Mouse (Mus musculus): Measurements from ENCODE around the gene Cd68. TPM values are rescaled to one million over a fixed set of nuclear protein-coding genes. Genes with fewer than 3 reads are reported as not detected.

Gene Cd68
- total RNA-seq, 2 experiments from 2014 or later = 6.3 to 6.5 TPM

DNA sequence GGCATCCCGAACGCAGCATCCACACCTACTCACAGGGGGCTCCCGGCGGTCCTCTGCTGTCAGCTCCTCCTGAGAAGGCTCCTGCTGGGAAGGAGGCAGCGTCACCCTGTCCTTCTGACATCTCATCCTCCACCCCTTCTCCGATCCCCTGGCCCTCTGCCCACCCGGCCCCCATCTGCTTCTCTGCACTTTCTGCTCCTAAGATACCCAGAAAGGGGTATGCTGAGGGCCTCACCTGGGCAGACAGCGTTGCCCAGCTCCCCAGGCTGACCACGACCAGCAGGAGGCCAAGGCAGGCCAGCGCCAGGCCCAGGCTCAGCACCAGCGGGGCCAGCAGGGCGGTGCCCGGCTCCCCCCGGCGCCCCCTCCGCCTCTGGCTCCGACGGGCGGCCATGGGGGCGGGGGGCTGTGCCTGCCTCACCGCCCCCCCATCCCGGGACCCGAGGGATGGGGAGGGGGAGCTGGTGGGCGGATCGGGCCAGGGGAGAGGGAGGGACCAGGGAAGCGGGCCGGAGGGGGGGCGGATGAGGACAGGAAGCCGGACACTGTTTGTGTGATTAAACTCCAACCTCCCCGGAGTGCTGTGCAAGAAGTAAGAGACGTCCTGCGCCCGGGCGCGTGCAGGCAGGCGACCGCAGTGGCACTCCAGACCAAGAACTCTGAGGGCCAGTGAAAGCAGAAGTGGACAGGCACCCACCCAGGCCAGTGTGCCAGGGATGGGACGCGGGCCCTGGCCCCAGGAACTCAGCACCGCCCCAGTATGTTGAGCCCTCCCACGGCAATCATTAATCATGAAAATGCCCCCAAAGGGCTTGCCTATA is 29.6 kb upstream of the Cd68 start, which contains the start of the genes Tnfsf12 and Tnfsfm13:
Gene Tnfsf12, minus strand, starts transcription at position 489 of the 821 bp plus-strand sequence.
Gene Tnfsfm13, minus strand, starts transcription at position 738 of the 821 bp plus-strand sequence.
- ATAC-seq (replicated peaks; ENCODE audit: low FRiP score, low TSS enrichment, poor library complexity, severe bottlenecking) = peak; percentile 21; the same call in 1 of the 2 replicates

DNA sequence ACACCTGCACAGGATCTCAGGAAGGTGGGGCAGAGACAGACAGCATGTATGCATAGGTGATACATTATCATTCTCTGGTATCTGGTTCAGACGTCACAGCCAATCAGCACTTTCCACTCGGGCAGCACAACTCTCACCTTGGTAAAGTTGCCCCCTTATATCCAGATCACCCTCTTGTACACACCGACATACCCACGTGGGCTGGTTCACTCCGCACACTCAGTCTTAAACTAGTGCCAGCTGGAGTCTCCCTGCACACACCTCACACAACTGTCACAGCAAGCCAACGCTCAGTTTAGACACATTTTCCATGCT is 29.1 kb upstream of the Cd68 start:
- 0 out of 2 replicates have a peak, but pooled peaks have one; percentile 11 for ATAC-seq (replicated peaks; ENCODE audit: low FRiP score, low TSS enrichment, poor library complexity, severe bottlenecking)

DNA sequence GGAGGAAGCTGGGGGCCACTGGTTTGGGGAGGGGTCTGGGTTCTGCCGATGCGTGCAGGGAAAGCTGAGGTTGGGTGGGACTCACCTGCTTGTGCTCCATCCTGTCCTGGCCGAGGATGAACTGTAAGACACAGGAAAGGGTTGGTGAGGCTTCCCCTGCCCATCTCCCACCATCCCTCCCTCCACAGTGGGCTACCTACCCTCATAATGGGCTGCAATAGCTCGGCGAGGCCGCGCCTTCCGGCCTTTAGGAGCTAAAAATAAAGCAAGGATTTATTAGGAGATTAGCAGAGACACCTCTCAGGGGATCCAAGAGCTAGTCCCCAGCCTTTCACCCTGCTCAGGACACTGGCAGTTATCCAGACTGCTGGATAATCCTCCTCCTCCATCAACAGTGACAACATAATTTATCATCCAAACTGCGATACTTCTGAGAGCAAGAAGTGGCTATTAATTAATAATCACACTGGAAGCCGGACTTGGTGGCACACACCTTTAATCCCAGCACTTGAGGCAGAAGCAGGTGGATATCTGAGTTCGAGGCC is 27.5 kb upstream of the Cd68 start:
- no peak for ATAC-seq (replicated peaks; ENCODE audit: low FRiP score, low TSS enrichment, poor library complexity, severe bottlenecking)

DNA sequence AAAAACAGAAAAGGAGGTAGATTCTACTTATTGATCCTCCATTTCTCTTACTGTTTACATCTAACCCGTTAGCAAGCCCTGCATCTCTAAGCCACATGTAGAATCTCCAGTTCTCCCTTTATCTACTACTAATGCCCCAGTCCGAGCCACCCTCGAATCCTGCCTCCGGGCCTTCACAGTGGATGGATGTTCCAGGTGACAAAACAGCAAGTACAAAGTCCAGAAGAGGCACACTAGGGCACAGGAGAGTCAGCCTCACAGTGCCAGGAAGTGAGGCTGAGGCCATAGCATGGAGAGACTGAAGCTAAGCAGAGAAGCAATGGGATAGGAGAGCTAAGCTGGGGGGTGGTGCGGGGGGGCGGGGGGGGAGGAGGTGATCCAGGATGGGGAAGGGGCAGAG is 26.9 kb upstream of the Cd68 start:
- no peak for ATAC-seq (replicated peaks; ENCODE audit: low FRiP score, low TSS enrichment, poor library complexity, severe bottlenecking)

DNA sequence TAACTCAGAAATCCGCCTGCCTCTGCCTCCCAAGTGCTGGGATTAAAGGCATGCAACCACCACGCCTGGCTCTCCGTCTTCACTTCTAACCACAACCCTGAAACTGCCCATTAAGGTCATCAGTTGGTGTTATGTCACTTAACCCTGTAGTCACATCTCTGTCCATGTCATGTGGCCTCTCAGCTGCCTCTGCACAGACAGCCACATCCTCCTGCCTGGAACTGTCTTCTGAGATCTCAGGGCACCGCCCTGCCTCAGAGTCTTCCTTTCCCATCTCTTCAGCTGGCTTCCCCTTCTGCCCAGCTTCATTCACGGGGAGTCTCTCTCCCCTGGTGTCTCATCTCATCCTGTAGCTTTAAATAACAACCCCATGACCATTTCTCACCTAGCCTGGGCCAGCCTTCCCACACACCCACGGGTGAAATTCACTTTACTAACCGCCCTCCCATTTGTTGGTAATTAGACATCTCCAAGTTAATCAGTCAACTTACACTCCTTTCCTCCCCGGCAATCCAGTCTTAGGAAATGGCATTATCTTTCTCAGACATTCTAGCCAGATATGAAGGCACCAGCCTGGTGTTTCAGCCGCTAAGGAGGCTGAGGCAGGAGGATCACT is 26.4 kb upstream of the Cd68 start:
- ATAC-seq (replicated peaks; ENCODE audit: low FRiP score, low TSS enrichment, poor library complexity, severe bottlenecking) = no peak

DNA sequence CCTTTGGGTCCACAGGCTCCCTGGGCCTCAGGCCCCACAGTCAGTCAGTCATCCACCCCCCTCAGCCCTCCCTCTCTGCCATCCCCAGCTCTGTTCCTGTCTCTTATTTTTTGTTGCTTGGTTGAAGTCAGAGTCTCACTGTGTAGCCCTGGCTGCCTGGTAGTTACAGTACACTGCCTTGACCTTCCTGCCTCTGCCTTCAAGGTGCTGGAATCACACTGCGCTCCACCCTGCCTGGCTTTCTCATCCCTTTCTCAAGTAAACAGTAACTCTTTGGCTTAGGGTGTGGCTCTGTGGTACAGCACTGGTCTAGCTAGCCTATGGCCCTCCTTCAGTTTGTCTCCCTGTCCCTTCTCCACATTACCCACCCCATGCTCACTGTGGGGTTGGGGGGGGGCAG is 23.9 kb upstream of the Cd68 start:
- no peak for ATAC-seq (replicated peaks; ENCODE audit: low FRiP score, low TSS enrichment, poor library complexity, severe bottlenecking)

DNA sequence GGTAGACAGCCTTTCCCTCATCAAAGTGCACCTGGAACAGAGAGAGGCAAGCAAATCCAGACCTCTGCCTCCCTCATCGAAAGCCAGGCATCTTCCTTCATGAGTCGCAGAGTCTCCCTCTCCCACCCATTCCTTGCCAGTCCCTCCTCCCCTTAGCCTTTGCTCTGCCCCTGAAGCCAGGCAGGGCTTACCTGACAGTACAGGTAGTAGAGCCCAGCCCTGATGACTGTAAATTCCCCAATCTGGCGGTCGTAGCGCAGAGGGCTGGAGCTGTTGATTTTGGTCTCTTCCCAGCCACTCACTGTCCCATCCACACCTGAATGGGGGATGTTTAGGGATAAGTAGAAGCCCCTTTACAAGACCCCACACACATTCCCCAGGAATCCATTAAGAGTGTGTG is 21.1 kb upstream of the Cd68 start:
- no peak for ATAC-seq (replicated peaks; ENCODE audit: low FRiP score, low TSS enrichment, poor library complexity, severe bottlenecking)

DNA sequence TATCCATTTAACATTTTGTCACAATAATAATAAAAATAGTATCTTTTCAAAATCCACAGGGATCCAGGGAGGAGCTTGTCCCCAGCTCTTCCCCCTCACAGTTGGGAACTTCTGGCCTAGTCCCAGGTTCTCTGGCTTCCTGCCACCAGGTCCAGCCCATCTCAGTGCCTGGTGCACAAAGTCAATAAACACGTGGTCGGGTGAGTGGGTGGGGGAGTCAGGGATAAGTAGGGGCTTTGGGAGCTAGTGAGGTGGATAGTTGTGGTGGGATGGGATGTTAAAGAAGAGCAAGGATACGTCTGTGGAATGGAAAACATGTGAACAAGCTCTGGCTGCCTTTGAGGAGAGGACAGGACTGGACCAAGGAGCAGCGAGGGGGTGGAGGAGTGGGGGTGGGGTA is 20.4 kb upstream of the Cd68 start:
- ATAC-seq (replicated peaks; ENCODE audit: low FRiP score, low TSS enrichment, poor library complexity, severe bottlenecking) = no peak

DNA sequence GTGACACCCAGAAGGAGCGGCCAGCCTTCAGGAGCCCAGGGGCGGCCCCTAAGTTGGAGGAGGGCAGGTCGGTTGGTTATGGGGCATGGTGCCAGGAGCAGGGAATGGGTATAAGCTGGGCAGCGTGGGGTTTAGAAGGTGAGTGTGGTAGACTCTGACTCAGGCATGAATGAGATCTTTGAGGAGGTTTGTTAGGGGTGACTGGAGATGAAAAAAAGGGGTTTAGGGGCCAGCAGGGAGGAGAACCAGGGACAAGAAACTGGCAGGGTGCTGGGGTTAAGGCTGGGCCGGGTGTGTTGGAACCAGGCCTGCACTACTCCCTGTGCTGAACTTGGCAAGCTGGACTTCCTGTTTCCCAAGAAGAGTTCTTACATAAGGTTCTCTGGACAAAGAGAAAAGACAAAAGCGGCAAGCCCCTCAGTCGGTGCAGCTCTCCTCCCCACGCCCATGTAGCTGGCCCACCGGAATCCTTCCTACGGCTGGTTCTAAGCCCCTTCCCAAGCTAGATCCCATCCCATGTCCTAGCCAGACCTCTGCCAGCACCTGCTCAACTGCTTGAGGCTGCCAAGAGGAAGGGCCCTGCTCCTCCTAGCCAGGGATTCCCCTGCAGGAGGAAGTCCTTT is 19.7 kb upstream of the Cd68 start, which contains the start of gene Tnfsf13:
Gene Tnfsf13, minus strand, starts transcription at position 259 of the 623 bp plus-strand sequence.
- peak; percentile 49 for ATAC-seq (replicated peaks; ENCODE audit: low FRiP score, low TSS enrichment, poor library complexity, severe bottlenecking)

DNA sequence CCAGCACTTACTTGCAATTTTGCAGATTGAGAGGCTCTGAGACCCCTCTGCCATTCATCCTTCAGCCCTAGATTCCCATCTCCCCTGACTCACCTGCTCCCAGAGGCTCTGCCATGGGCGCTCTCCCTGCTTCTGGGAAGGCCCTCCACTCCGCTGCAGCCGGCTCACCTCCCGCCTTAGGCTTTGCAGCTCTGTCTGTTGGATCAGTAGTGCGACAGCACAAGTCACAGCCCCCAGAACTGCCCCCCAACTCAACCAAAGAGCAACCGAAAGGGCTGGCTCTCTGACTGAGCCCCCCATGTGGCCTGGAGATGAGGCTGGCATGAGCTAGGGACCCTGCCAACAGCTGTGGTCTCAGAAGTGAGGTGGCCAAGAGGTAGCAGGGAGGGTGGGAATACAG is 19.0 kb upstream of the Cd68 start:
- no peak for ATAC-seq (replicated peaks; ENCODE audit: low FRiP score, low TSS enrichment, poor library complexity, severe bottlenecking)

DNA sequence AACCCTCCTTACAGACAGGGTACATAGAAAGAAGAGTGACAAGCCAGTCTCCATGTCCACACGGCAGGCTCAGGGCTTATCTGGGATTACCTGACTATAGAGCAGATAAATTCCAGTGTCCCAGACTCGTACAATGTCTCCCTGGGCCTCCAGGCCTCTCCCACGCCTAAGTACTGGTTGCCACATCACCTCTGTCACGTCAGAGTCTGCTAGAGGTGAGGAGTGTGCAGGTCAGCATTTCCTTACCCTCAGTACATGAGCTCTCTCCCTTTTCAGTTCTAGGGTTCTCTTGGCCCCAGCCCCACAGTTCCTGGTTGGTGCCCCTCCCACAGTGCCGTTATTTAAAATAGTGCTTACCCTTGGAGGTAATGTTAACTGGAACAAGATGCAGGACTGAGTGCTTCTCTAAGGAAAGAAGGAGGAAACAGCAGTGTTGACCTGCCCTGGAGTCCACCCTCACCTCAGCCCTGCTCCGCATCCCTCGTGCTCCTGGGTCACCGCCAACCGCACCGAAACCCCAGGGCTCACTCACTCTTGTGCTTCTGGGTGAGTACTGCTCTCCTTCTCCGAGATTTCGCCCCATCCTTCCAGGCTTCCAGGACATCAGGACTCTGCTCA is 18.3 kb upstream of the Cd68 start:
- ATAC-seq (replicated peaks; ENCODE audit: low FRiP score, low TSS enrichment, poor library complexity, severe bottlenecking) = no peak

DNA sequence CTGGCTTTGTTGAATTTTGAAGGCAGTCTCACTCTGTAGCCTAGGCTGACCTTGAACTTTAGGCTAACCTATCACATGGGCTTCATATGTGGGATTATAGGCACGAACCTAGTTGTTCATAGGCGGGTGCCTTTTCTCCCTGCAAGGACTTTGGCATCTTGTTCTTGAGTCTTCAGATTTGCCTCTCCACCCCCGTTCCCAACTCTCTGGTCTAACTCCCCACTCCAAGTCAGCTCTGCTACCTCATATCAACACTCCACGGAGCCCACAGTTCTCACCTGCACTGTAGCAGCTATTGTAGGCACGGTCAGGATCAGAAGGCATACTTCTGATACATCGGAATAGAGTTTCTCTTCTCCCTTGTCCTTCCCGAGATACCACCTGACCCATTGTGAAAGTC is 17.6 kb upstream of the Cd68 start:
- no peak for ATAC-seq (replicated peaks; ENCODE audit: low FRiP score, low TSS enrichment, poor library complexity, severe bottlenecking)

DNA sequence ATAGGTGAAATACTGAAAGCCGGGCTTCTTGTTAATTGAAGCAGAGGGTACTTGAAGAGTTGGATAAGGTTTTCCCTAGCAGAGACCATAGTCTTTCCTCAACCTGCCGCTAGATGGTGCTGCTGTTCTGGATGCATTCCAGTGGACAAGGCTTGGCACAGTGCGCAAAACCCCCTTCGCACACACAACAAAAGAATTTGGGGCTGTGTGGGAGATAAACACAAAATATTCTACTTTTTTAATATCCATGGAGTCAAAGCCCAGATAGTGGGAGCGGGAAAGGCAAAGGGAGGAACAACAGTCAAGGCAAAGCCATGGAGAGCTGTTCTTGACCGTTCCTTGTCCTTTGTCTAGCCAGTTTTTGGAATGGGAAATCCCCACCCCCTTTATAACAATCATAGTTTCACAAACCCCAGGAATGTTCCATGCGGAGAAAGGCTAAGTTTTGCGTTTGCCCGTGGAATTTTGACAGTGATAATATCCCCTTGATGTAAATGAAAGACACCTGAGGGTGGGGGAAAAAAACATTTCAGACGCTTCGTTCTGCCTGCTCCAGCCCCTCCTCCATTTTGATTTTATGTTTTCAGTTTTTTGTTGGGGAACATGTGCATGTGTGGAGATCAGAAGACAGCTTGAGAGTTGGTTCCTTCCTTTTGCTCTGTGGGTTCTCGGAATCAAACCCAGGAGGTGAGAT is 17.0 kb upstream of the Cd68 start:
- ATAC-seq (replicated peaks; ENCODE audit: low FRiP score, low TSS enrichment, poor library complexity, severe bottlenecking) = no peak; the same call in 1 of the 2 replicates

DNA sequence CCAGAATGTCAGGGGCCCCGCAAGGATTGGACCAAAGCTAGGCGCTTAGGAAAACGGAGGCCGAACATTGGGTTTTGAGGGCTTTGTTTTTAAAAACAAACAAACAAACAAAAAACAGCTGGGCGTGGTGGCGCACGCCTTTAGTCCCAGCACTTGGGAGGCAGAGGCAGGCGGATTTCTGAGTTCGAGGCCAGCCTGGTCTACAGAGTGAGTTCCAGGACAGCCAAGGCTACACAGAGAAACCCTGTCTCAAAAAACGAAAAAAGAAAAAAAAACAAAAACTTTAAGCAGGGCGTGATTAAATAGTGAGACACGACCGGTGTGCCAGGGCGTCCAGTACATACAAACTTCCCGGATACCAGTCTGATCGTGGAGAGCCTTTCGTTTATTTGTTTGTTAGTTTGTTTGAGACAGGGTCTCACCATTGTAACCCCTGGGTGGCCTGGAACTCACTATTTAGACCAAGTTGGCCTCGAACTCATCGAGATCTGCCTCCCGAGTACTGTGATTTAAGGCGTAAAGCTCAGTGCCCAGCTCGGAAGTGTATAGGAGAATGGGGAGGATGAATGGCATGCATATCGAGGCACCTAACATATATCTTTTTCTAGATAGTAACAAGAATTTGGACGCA is 16.4 kb upstream of the Cd68 start:
- ATAC-seq (replicated peaks; ENCODE audit: low FRiP score, low TSS enrichment, poor library complexity, severe bottlenecking) = no peak

DNA sequence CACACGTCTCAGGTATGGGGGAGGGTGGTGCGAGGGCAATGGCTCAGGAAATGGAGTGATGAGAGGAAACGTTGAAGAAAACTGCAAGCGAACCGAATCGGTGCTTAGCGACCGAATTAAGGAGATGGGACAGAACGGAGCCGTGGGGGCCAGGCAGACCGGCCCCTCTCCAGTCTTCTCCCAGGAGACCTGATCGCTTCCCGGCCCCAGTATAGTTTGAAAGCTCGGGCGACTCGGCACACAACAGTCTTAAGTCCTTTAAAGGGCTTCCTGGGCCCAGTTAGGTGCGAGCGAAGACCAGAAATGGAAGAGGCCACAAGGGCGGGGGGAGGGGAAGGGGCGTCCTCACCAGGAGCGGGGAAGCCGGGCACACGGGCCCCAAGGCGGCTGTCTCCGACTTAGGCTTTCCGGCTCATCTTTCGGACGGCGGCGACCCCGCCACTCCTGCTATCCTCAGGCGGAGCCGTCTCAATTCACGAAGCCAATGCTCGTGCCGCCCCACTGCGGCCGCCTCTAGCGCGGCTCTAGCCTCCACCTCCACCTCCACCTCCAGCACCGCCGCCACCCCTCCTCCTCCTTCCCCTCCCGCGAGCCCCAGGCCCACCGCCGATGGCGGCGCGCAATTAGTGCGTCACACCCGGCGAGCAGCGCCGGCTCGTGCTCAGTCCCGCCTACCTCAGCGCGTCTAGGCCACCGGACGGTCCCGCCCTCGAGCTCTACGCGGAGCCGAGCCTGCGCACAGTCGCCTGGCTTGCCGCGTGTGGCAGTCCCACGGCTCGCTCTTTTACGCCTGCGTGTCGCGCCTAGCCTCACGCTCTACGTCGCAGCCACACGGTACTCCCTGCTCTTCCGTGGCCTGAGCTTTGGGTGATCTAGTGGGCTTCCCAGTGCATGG is 15.6 kb upstream of the Cd68 start, which contains the start of gene Senp3:
Gene Senp3, minus strand, starts transcription at position 771 of the 895 bp plus-strand sequence.
- ATAC-seq (replicated peaks; ENCODE audit: low FRiP score, low TSS enrichment, poor library complexity, severe bottlenecking) = peak; percentile 84

DNA sequence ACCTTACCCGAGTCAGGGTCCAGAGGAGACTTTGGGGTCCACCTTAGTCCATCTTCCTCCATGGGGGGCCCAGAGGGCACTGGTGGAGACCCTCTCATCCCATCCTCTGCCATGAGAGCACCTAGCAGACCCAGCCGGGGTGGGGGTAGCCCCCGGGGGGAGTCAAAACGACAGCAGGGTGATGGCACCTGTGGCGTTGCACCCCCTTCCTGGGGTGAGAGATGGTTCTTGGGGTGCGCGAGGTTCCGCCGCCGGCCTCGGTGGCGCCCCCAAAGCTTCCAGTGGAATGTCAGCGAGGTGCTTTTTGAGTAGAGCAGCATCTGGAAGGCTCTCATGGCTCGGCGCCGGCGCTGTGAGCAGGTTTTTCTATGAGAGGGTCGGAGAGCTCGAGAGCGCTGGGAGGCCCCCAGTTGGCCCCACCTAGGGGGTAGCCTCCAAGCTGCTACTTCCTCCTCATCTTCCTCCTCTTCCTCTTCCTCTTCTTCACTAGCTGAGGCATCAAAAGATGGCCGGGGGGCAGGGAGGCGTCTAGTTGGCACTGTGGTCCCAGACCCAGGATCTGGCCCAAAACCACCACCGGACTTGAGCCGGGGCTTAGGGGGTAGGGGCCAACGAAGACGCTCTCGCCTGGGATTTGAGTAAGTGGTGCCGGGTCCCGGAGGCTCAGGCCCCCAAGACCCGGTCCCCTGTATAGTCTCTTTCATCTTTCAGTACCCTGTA is 14.3 kb upstream of the Cd68 start:
- ATAC-seq (replicated peaks; ENCODE audit: low FRiP score, low TSS enrichment, poor library complexity, severe bottlenecking) = no peak

DNA sequence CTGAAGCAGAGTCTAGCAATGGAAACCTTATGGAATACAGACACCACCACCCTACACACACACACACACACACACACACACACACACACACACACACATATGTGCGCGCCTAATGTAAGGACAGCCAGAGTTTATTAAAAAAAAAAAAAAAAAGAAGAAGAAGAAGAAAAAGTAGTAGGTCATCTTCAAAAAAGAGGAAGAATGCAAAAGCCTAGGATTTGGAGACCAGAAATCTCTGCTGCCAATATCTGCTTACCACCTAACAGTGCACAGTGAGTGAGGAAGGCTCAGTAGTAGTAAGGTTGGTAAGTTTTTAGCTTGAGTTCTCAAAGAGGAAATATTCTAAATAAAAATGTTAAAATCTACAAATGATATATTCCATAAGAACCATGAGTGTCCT is 13.2 kb upstream of the Cd68 start:
- no peak for ATAC-seq (replicated peaks; ENCODE audit: low FRiP score, low TSS enrichment, poor library complexity, severe bottlenecking)
